Comparison of ENCODE assay signal across 16 mouse cellular contexts in genomic region chr6:8900729-8901122, GRCm38 (mm10). TPM values are rescaled to one million over a fixed set of nuclear protein-coding genes. Genes with fewer than 3 reads are reported as not detected.
"Had no signal": no experiment of that assay in that cellular context is flagged by ENCODE, and none has a peak within 500 bp of the region (broad histone marks: within the 10 kb centered on the region; RNA-seq: fewer than 3 reads in every experiment).

No protein-coding gene starts in this region.

- H3K36me3 ChIP-seq: kidney, embryonic 15.5 days; limb, embryonic 12.5 days; liver, embryonic 13.5 days; lung, embryonic 15.5 days; midbrain, embryonic 12.5 days; neural tube, embryonic 12.5 days had no signal

- H3K9ac ChIP-seq: kidney, embryonic 15.5 days; limb, embryonic 12.5 days; liver, embryonic 13.5 days; liver, postnatal 0 days; lung, embryonic 15.5 days; midbrain, embryonic 12.5 days; neural tube, embryonic 12.5 days had no signal

- DNase-seq: kidney, adult 2 months; kidney, postnatal 14 days; liver; liver, embryonic 13.5 days; liver, postnatal 0 days; lung, postnatal 14 days; thymus, postnatal 36 days had no signal

- ATAC-seq: liver, postnatal 0 days had no signal

- H3K4me2 ChIP-seq: kidney, embryonic 15.5 days; limb, embryonic 12.5 days; liver, embryonic 13.5 days; lung, embryonic 15.5 days; midbrain, embryonic 12.5 days; neural tube, embryonic 12.5 days had no signal

- H3K27ac ChIP-seq: kidney, embryonic 15.5 days; limb, embryonic 12.5 days; liver, embryonic 13.5 days; lung, embryonic 15.5 days; macrophage; midbrain, embryonic 12.5 days; neural tube, embryonic 12.5 days had no signal

- H3K27me3 ChIP-seq: kidney, embryonic 15.5 days; limb, embryonic 12.5 days; liver, embryonic 13.5 days; lung, embryonic 15.5 days; megakaryocyte, embryonic 14.5 days; midbrain, embryonic 12.5 days; neural tube, embryonic 12.5 days had no signal

- H3K9me3 ChIP-seq: kidney, embryonic 15.5 days; limb, embryonic 12.5 days; liver, embryonic 13.5 days; lung, embryonic 15.5 days; megakaryocyte, embryonic 14.5 days; midbrain, embryonic 12.5 days; neural tube, embryonic 12.5 days had no signal

- H3K4me1 ChIP-seq: kidney, embryonic 15.5 days; limb, embryonic 12.5 days; liver, embryonic 13.5 days; lung, embryonic 15.5 days; megakaryocyte, embryonic 14.5 days; neural tube, embryonic 12.5 days had no signal

- H3K4me3 ChIP-seq: kidney, embryonic 15.5 days; limb, embryonic 12.5 days; liver, embryonic 13.5 days; lung, embryonic 15.5 days; megakaryocyte, embryonic 14.5 days; midbrain, embryonic 12.5 days; myocyte; neural tube, embryonic 12.5 days had no signal

RNA-seq across cellular contexts. Expression of gene Nxph1, which starts 47.5 kb away (rescaled TPM):
- polyA plus RNA-seq: liver, postnatal 0 days; macrophage; myocyte; small intestine, adult 2 months had no signal
